Mouse (Mus musculus): Measurements from ENCODE around the gene Cryba2. TPM values are rescaled to one million over a fixed set of nuclear protein-coding genes. Genes with fewer than 3 reads are reported as not detected.

The Cryba2 gene
- under 1 TPM in 1 of 2 experiments, not detected in 1; 0.51 TPM for total RNA-seq (2021)
- long read RNA-seq, experiment 1 = 0 reads
- long read RNA-seq, experiment 2, partial matches to known transcripts = 0 of 1 reads
- long read RNA-seq, experiment 2, other reads (novel, unspliced or antisense) = 1 of 1 reads

- intact Hi-C loops (cut with DNase I) = no loop called here
- DNase-seq (ENCODE audit: low spot score in 2 of 2) = peak; percentile 49 to 61
Observed at GRCm38 (mm10) chr1:74893134-74893855, at the start of gene Cryba2. TSS of gene Cryba2 (minus strand) at chr1:74893143.

- intact Hi-C loops (cut with DNase I) = no loop called here
- DNase-seq (ENCODE audit: low spot score in 2 of 2) = no peak
Observed at GRCm38 (mm10) chr1:74941651-74942360, 48.9 kb upstream of the Cryba2 start.

GRCm38 (mm10) chr1:74939762-74940161 is 46.8 kb upstream of the Cryba2 start:
- no peak for DNase-seq (ENCODE audit: low spot score in 2 of 2)
- intact Hi-C loops (cut with DNase I) = no loop called here

- intact Hi-C loops (cut with DNase I) = no loop called here
Observed at GRCm38 (mm10) chr1:74936221-74936830, 43.4 kb upstream of the Cryba2 start.

GRCm38 (mm10) chr1:74935402-74935801 is 42.5 kb upstream of the Cryba2 start, which contains the start of gene Cfap65:
TSS of gene Cfap65 (minus strand) at chr1:74935599.
- DNase-seq (ENCODE audit: low spot score in 2 of 2) = peak; percentile 59 to 83
- intact Hi-C loops (cut with DNase I) = no loop called here

More at GRCm38 (mm10) chr1:74936221-74936830, 43.4 kb upstream of the Cryba2 start:
- DNase-seq (ENCODE audit: low spot score in 2 of 2) = no peak

GRCm38 (mm10) chr1:74927621-74928296 is 34.8 kb upstream of the Cryba2 start:
- no peak for DNase-seq (ENCODE audit: low spot score in 2 of 2)
- intact Hi-C loops (cut with DNase I) = no loop called here

GRCm38 (mm10) chr1:74926721-74927120 is 33.8 kb upstream of the Cryba2 start:
- peak; percentile 16 to 54 for DNase-seq (ENCODE audit: low spot score in 2 of 2)
- intact Hi-C loops (cut with DNase I) = no loop called here

- intact Hi-C loops (cut with DNase I) = no loop called here
- no peak for DNase-seq (ENCODE audit: low spot score in 2 of 2)
Observed at GRCm38 (mm10) chr1:74924464-74924863, 31.5 kb upstream of the Cryba2 start.

- no peak for DNase-seq (ENCODE audit: low spot score in 2 of 2)
- intact Hi-C loops (cut with DNase I) = no loop called here
Observed at GRCm38 (mm10) chr1:74915706-74916105, 22.8 kb upstream of the Cryba2 start.

GRCm38 (mm10) chr1:74902191-74902590 is 9.2 kb upstream of the Cryba2 start:
- DNase-seq (ENCODE audit: low spot score in 2 of 2) = no peak
- intact Hi-C loops (cut with DNase I) = no loop called here

- peak; percentile 57 to 74 for DNase-seq (ENCODE audit: low spot score in 2 of 2)
- intact Hi-C loops (cut with DNase I) = no loop called here
Observed at GRCm38 (mm10) chr1:74901686-74902085, 8.7 kb upstream of the Cryba2 start.

GRCm38 (mm10) chr1:74900341-74901285 is 7.7 kb upstream of the Cryba2 start:
- intact Hi-C loops (cut with DNase I) = no loop called here
- DNase-seq (ENCODE audit: low spot score in 2 of 2) = no peak

GRCm38 (mm10) chr1:74898656-74899431 is 5.9 kb upstream of the Cryba2 start:
- no peak for DNase-seq (ENCODE audit: low spot score in 2 of 2)
- intact Hi-C loops (cut with DNase I) = no loop called here

GRCm38 (mm10) chr1:74897976-74898375 is 5.0 kb upstream of the Cryba2 start:
- no peak for DNase-seq (ENCODE audit: low spot score in 2 of 2)
- intact Hi-C loops (cut with DNase I) = no loop called here

- intact Hi-C loops (cut with DNase I) = no loop called here
- peak; percentile 70 to 77 for DNase-seq (ENCODE audit: low spot score in 2 of 2)
Observed at GRCm38 (mm10) chr1:74894966-74895365, 2.0 kb upstream of the Cryba2 start.

GRCm38 (mm10) chr1:74892351-74893133 is 401 bp downstream of the Cryba2 start:
- DNase-seq (ENCODE audit: low spot score in 2 of 2) = no peak
- intact Hi-C loops (cut with DNase I) = no loop called here

- no peak for DNase-seq (ENCODE audit: low spot score in 2 of 2)
- intact Hi-C loops (cut with DNase I) = no loop called here
Observed at GRCm38 (mm10) chr1:74891513-74891912, 1.4 kb downstream of the Cryba2 start.

Data from left cerebral cortex, postnatal 14 days (tissue).